Mouse (Mus musculus) erythroid progenitor cell, adult 5-6 weeks (primary cell): Measurements from ENCODE around the gene Ube2f. TPM values are rescaled to one million over a fixed set of nuclear protein-coding genes. Genes with fewer than 3 reads are reported as not detected.

Experiments used
- ATAC-seq: replicated peaks from 2 replicates; pipeline ENCODE4 v1.8.0; 2016; ENCODE audit warnings: moderate number of reproducible peaks, mild to moderate bottlenecking, moderate TSS enrichment, inconsistent platforms; ENCODE audit not compliant: poor library complexity, low FRiP score, severe bottlenecking
- total RNA-seq, 2 experiments: library from RNA; stranded (forward) in 1 of 2; stranded (reverse) in 1 of 2; fragments of 150-400 nt in 1 of 2; fragments of 186-747, 209-891 nt in 1 of 2; gene quantifications; 2 replicates each; pipeline versions ENCODE4 v1.2.3 to v1.2.4; 2015 to 2017; ENCODE audit warnings: low replicate concordance in 2 of 2

Ube2f gene
- total RNA-seq (2015; ENCODE audit: low replicate concordance) (46.9 and 60.8 TPM in 2 replicates), total RNA-seq (2017; ENCODE audit: low replicate concordance) (11.9 and 48.8 TPM in 2 replicates)

GRCm38 (mm10) chr1:91249564-91250414 is at the start of gene Ube2f:
Ube2f (plus strand) TSS chr1:91250304.
- peak; percentile 89 for ATAC-seq

- ATAC-seq = no peak
These were observed 49.0 kb upstream of the Ube2f start for GRCm38 (mm10) chr1:91201122-91201521.

DNA sequence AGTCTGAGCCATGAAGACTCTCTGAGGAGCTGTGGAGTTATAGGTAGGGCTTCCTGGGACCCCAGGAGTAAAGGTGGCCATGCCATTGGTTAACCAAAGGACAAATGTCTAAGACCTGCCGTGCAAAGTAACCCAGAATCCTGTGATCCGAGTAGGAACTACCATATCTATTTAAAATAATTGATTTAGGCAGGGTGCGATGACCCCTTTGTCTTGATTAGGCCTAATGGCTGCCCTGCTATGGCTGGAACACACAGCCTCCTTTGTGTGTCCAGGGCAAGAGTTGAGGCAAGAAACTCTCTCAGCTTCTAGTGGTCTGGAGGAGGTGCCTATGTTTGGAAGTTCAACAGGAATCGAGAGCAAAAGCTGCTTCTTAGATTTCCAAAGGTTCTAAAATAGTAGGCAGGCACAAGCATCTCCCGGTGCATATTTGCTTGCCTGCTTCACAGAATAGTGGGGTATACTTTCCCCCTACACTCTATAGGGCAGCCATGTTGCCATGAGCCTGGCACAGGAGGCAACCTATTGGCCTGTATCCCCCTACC is 45.8 kb upstream of the Ube2f start:
- no peak for ATAC-seq

DNA sequence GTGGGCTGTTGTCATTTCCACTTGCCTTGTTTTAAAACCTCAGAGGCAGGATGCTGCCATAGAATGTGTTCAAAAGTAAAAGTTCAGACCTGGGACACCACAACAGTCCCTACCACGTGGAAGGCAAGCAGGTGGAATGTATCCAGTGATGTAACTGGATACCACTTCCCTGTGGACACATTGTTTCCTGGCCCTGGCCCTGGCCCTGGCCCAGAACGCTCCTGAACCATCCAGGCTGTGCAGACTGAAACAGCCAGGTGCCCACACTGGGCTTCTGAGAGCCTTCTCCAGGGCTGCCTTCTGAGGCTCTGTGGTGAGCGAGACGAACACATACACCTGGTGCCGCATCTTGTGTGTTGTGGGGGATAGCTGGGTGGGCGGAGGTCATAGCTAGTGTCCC is 44.5 kb upstream of the Ube2f start:
- ATAC-seq = no peak

DNA sequence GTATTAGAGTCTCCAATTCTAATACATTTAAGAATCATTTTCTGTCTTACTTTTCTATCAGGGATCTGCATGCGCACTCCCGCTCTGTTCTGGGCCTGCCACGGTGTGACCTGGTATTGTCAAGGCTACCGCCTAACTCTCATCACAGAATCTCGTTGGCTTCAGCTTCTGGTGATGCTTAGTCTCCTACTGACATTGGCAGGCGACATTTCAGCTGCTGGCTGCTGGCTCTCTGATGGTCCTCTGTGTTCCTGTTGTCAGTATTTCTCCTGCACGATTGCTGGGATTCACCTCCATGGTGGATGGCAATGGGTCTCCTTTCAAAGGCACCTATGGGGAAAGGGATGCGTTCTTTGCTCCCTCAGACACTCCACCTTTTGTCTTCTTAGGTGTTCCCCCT is 43.8 kb upstream of the Ube2f start:
- ATAC-seq = no peak

DNA sequence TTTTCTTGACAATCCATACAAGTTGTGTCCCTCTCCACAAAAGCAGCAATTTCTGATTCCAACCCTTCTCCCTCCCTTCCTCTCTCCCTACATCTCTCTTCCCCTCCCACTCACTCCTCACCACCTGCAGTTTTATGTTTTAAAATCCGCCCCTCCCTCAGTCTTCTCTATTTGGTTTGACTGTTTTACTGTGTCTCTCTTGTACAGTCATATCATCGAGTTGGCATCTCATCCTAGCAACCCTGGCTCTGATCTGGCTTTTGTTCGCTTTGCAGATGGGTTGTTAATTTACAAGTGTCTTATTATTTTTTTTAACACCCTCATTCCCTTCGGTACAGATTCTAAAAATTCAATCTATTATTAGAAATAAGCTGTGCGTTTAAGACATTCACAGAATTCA is 43.2 kb upstream of the Ube2f start:
- ATAC-seq = no peak

DNA sequence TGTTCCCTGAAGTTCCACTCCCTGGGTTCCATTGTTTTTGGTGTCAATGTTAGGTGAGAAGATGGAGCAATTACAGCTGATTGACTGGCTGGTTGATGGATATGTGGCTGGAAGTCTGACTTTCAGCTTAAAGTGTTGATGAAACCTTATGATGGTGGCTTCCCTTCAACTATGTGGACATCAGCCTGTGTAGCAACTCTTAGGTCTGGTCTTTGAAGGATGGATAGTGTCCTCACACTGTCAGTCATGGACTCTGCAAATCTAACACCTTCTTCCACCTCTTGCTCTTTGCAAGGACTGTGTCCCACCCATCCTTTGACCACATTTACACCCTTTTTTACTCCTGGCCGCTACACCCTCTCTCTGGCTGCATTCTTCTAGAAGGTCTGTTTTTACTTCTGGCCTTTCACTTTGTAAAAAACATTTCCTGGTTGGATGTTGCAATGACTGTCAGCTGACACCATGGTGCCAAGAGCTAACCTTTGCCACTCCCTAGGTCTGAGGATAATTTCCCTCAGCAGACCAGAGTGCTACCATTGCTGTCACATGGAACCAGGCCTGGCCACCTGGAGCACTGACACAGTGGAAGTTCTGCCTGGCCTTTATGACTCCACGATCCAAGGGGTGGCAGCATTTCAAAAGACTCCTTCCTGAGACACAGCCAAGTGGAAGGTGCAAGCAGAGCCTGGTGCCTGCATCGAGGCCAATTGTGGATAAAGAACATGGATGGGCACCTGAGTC is 42.6 kb upstream of the Ube2f start:
- no peak for ATAC-seq

GRCm38 (mm10) chr1:91209343-91209742 is 40.8 kb upstream of the Ube2f start:
- ATAC-seq = no peak

GRCm38 (mm10) chr1:91209785-91210184 is 40.3 kb upstream of the Ube2f start:
- no peak for ATAC-seq

GRCm38 (mm10) chr1:91211099-91211498 is 39.0 kb upstream of the Ube2f start:
- no peak for ATAC-seq

GRCm38 (mm10) chr1:91211591-91212008 is 38.5 kb upstream of the Ube2f start:
- no peak for ATAC-seq

DNA sequence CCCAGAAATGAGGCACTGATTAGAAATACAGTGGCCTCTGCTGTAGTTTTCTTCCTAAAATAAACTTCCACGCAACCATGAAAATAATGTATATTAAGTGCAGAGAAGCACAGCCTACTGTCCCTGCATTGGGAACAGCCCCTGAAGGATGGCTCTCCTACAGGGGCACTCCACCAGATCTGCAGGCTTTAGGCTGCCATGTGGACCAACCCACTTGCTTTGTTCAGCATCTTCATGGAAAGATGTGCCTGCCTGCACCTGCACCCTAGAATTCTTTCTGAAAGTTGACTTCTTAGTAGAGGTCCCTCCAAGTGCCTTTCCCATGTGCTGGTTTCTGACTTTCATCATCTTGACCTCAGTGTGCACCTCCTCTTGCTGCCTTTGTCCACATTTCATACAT is 34.8 kb upstream of the Ube2f start:
- ATAC-seq = no peak

GRCm38 (mm10) chr1:91215981-91216380 is 34.1 kb upstream of the Ube2f start:
- ATAC-seq = no peak

- ATAC-seq = no peak
These were observed 33.4 kb upstream of the Ube2f start for GRCm38 (mm10) chr1:91216504-91217267.

GRCm38 (mm10) chr1:91219641-91220321 is 30.3 kb upstream of the Ube2f start:
- ATAC-seq = no peak

- ATAC-seq = no peak
These were observed 29.8 kb upstream of the Ube2f start for GRCm38 (mm10) chr1:91220322-91220672.

DNA sequence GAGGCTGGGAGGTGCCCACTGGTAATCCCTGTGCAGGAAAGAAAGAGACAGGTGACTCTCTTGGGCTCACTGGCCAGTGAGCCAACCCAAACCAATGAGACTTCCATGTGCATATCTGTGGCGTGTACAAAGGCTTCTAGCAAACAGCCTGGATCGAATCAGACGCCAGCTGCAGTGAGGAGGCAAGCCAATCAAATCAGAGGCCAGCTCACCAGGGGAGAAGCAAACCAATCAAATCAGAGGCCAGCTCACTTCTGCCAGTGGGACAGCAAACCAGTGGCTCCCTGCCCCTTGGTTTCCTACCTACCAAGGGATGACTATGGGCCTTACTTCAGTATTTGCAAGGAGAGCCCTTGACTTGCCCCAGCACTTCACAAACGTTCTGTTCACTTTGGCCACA is 23.5 kb upstream of the Ube2f start:
- no peak for ATAC-seq

DNA sequence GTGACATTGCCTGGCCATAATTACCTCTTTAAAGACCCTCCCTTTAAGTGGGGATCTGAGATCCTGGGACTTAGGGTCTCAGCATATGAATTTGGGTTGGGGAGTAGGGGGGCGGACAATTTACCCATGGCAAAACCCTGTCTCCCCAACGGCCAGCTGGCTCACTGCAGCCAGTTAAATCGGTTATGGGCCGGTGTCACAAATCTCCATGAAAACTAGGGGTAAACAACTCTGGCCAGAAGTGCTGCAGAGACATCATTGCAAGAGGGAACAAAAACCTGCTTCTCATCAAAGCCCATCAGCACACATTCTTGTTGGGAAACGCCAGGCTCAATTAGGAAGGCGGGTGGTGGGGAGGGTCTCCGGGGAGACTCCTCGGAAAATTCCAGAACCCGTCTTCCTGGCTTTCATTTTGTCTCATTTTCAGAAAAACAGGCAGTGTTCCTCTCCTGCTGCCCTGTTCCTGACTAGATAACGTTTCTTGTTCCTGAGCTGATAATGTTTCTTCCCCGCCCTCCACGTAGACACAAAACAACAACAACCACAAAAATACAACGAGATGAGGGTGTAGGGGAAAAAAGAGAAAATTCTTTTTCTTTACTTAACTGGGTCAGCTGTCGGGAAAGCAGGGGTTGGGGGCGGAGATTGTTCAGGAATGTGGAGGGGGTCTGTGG is 22.6 kb upstream of the Ube2f start:
- ATAC-seq = peak; percentile 70

- no peak for ATAC-seq
These were observed 19.0 kb upstream of the Ube2f start for GRCm38 (mm10) chr1:91231142-91231541.
